Mouse (Mus musculus): ENCODE measurements at regions not wholly inside any gene's neighbourhood (a gene's known extent, or its start where the extent isn't known, plus 50 kb on each side); places are given as distances from the start of the nearest gene placed in this dataset.

- TF ChIP-seq POLR2A (IDR thresholded peaks at IDR 0.05; ENCODE audit: borderline replicate concordance, extremely low read depth, insufficient read depth, insufficient read length, poor library complexity, severe bottlenecking) (no peak), CTCF (IDR thresholded peaks at IDR 0.05; ENCODE audit: borderline replicate concordance, extremely low read depth, insufficient read depth, insufficient read length) (no peak)
Observed at GRCm38 (mm10) chr13:44152806-44153613, 368.4 kb downstream of the Cd83 start.

All from brain, embryonic 14.5 days (tissue).